Mouse (Mus musculus) ES-Bruce4 (cell line): ENCODE results near the gene Rbbp5.
A peak's percentile ranks its signal among the peaks of the same experiment; 100 is the strongest.

Experiments used
- CTCF ChIP-seq: IDR thresholded peaks from one replicate; pipeline ENCODE4 v1.8.1; 2011; ENCODE audit warnings: low read depth, low read length
- EP300 ChIP-seq: IDR thresholded peaks from 2 replicates; pipeline ENCODE4 v1.6.1; 2011; ENCODE audit warnings: low read depth, low read length; ENCODE audit not compliant: insufficient read depth

GRCm38 (mm10) chr1:132520764-132521163, 43.6 kb downstream of the Rbbp5 start:
- TF ChIP-seq EP300 (no peak), CTCF (peak; percentile 62)
